Mouse (Mus musculus) frontal cortex, adult (tissue): Measurements from ENCODE around the gene Slfn8.
"Not testable (repeated sequence)": the region's sequence is repeated elsewhere in the genome, so short reads cannot be mapped to it uniquely, and the experiment has no call there.

ENCODE experiments used
- ATAC-seq: cut with Nextera tagmentation; 2 replicates; pipeline ENCODE4 v1.9.2; 2017; ENCODE audit warnings: mild to moderate bottlenecking, moderate library complexity, mixed read lengths; ENCODE audit not compliant: low TSS enrichment

Slfn8 gene

GRCm38 (mm10) chr11:82991469-82992166 is 29.0 kb downstream of the Slfn8 start, which contains the start of gene Slfn9:
TSS of gene Slfn9 (minus strand) at chr11:82991830.
- peak; percentile 55; the same call in 1 of the 2 replicates for ATAC-seq

GRCm38 (mm10) chr11:82990612-82991385 is 29.8 kb downstream of the Slfn8 start:
- ATAC-seq = not testable (repeated sequence)

GRCm38 (mm10) chr11:82989357-82989756 is 31.3 kb downstream of the Slfn8 start:
- no peak for ATAC-seq

GRCm38 (mm10) chr11:82987621-82988020 is 33.0 kb downstream of the Slfn8 start:
- peak; percentile 34; the same call in 1 of the 2 replicates for ATAC-seq

GRCm38 (mm10) chr11:82983193-82983592 is 37.4 kb downstream of the Slfn8 start:
- no peak for ATAC-seq

GRCm38 (mm10) chr11:82982409-82982808 is 38.2 kb downstream of the Slfn8 start:
- ATAC-seq = not testable (repeated sequence)

GRCm38 (mm10) chr11:82973916-82974315 is 46.7 kb downstream of the Slfn8 start:
- ATAC-seq = no peak

- no peak for ATAC-seq
Measured at GRCm38 (mm10) chr11:82971590-82971974, 49.0 kb downstream of the Slfn8 start.

GRCm38 (mm10) chr11:82970712-82971589 is 49.7 kb downstream of the Slfn8 start:
- peak; percentile 88 for ATAC-seq

- ATAC-seq = no peak
Measured at GRCm38 (mm10) chr11:82962215-82962614, 58.4 kb downstream of the Slfn8 start.

GRCm38 (mm10) chr11:82961743-82962142 is 58.9 kb downstream of the Slfn8 start:
- no peak for ATAC-seq

- ATAC-seq = no peak
Measured at GRCm38 (mm10) chr11:82959613-82960012, 61.0 kb downstream of the Slfn8 start.

GRCm38 (mm10) chr11:82956925-82957324 is 63.7 kb downstream of the Slfn8 start:
- no peak for ATAC-seq

GRCm38 (mm10) chr11:82954631-82955030 is 66.0 kb downstream of the Slfn8 start:
- ATAC-seq = no peak

GRCm38 (mm10) chr11:82952612-82953542 is 67.7 kb downstream of the Slfn8 start:
- no peak for ATAC-seq
